Mouse (Mus musculus) MEL (cell line): ENCODE measurements around the gene Uba2.

Experiments used
- CTCF ChIP-seq, 3 experiments: IDR thresholded peaks in 2 of 3; conservative IDR thresholded peaks in 1 of 3; 2 replicates each; pipeline ENCODE4 v1.5.1; 2011 to 2012; ENCODE audit warnings: low read length in 3 of 3, low read depth in 2 of 3, mild to moderate bottlenecking in 2 of 3, improper control_type of control experiment in 1 of 3, inconsistent platforms in 1 of 3, mixed read lengths in 1 of 3, moderate library complexity in 1 of 3; ENCODE audit not compliant: control insufficient read depth in 1 of 3, insufficient read depth in 1 of 3, poor library complexity in 1 of 3, severe bottlenecking in 1 of 3
- EP300 ChIP-seq, 2 experiments: IDR thresholded peaks; 2 replicates each; pipeline ENCODE4 v1.6.1; 2011; ENCODE audit warnings: improper control_type of control experiment in 2 of 2, low read length in 2 of 2, low read depth in 1 of 2, mild to moderate bottlenecking in 1 of 2
- GATA1 ChIP-seq: IDR thresholded peaks from 2 replicates; pipeline ENCODE4 v1.6.1; 2011; ENCODE audit warnings: low read depth, low read length, improper control_type of control experiment
- HCFC1 ChIP-seq: IDR thresholded peaks from 2 replicates; pipeline ENCODE4 v1.6.1; 2012; ENCODE audit warnings: low read depth, mild to moderate bottlenecking, inconsistent platforms, low read length, improper control_type of control experiment, moderate library complexity
- MAFK ChIP-seq: IDR thresholded peaks from 2 replicates; pipeline ENCODE4 v1.6.1; 2011; ENCODE audit warnings: low read depth, mild to moderate bottlenecking, low read length, improper control_type of control experiment, borderline replicate concordance
- MYB ChIP-seq: IDR thresholded peaks from 2 replicates; pipeline ENCODE4 v1.6.1; 2011; ENCODE audit warnings: mild to moderate bottlenecking, low read depth, low read length, improper control_type of control experiment
- POLR2A ChIP-seq, 2 experiments: IDR thresholded peaks; 2 replicates each; pipeline ENCODE4 v1.6.1; 2011 to 2012; ENCODE audit warnings: low read length in 2 of 2, mild to moderate bottlenecking in 2 of 2, control low read depth in 1 of 2, improper control_type of control experiment in 1 of 2, low read depth in 1 of 2, moderate library complexity in 1 of 2; ENCODE audit not compliant: control insufficient read depth in 1 of 2, insufficient read depth in 1 of 2, poor library complexity in 1 of 2
- POLR2AphosphoS2 ChIP-seq: IDR thresholded peaks from 2 replicates; pipeline ENCODE4 v1.6.1; 2011; ENCODE audit warnings: low read length, improper control_type of control experiment
- USF1 ChIP-seq: IDR thresholded peaks from 2 replicates; pipeline ENCODE4 v1.6.1; 2014; ENCODE audit warnings: low read depth, mild to moderate bottlenecking, inconsistent platforms, low read length, improper control_type of control experiment, moderate library complexity
- USF2 ChIP-seq, 2 experiments: IDR thresholded peaks; 2 replicates each; pipeline ENCODE4 v1.6.1; 2011 to 2012; ENCODE audit warnings: improper control_type of control experiment in 2 of 2, low read length in 2 of 2, borderline replicate concordance in 1 of 2, inconsistent platforms in 1 of 2, low read depth in 1 of 2, mild to moderate bottlenecking in 1 of 2; ENCODE audit not compliant: insufficient read depth in 1 of 2
- ZNF384 ChIP-seq: IDR thresholded peaks from 2 replicates; pipeline ENCODE4 v1.6.1; 2012; ENCODE audit warnings: low read depth, mild to moderate bottlenecking, inconsistent platforms, low read length, improper control_type of control experiment

GRCm38 (mm10) chr7:34133117-34133762 lies 36.2 kb downstream of the Uba2 start, which contains the start of gene Wtip:
- no peak for TF ChIP-seq POLR2AphosphoS2
- no peak for TF ChIP-seq ZNF384
- TF ChIP-seq CTCF (IDR thresholded peaks at IDR 0.05 in 2 of 3, conservative IDR thresholded peaks at IDR 0.05 in 1 of 3; ENCODE audit: control insufficient read depth in 1 of 3, insufficient read depth in 1 of 3, low read depth in 2 of 3, low read length in 3 of 3, poor library complexity in 1 of 3, severe bottlenecking in 1 of 3) = no peak
- TF ChIP-seq MAFK = no peak
- TF ChIP-seq MYB = no peak
- no peak for TF ChIP-seq POLR2A (IDR thresholded peaks at IDR 0.05; ENCODE audit: control insufficient read depth in 1 of 2, insufficient read depth in 1 of 2, low read depth in 1 of 2, low read length in 2 of 2, poor library complexity in 1 of 2)
- TF ChIP-seq USF1 = no peak
- no peak for TF ChIP-seq EP300 (IDR thresholded peaks at IDR 0.05; ENCODE audit: low read depth in 1 of 2, low read length in 2 of 2)
- no peak for TF ChIP-seq USF2 (IDR thresholded peaks at IDR 0.05; ENCODE audit: borderline replicate concordance in 1 of 2, insufficient read depth in 1 of 2, low read depth in 1 of 2, low read length in 2 of 2)
- no peak for TF ChIP-seq HCFC1
- TF ChIP-seq GATA1 = no peak
